Mouse (Mus musculus) granulocyte monocyte progenitor cell, adult 5-6 weeks (primary cell): Measurements from ENCODE around the gene C2cd5. TPM values are rescaled to one million over a fixed set of nuclear protein-coding genes. Genes with fewer than 3 reads are reported as not detected.
"Not testable (repeated sequence)": the region's sequence is repeated elsewhere in the genome, so short reads cannot be mapped to it uniquely, and the experiment has no call there.

Experiments used
- ATAC-seq: replicated peaks from 2 replicates; pipeline ENCODE4 v1.8.0; 2016; ENCODE audit warnings: mild to moderate bottlenecking, moderate TSS enrichment, inconsistent platforms; ENCODE audit not compliant: poor library complexity, severe bottlenecking
- total RNA-seq, 2 experiments: library from RNA; stranded (forward) in 1 of 2; stranded (reverse) in 1 of 2; fragments of 200-712, 200-1000 nt in 1 of 2; fragments of >200 nt in 1 of 2; fragmentation: Nextera tagmentation in 1 of 2; gene quantifications; 2 replicates each; pipeline ENCODE4 v1.2.3; 2014 to 2017

The C2cd5 gene
- 80.3 and 105 TPM in 2 replicates for total RNA-seq (2014; fragmentation: Nextera tagmentation)
- 50.8 and 51.8 TPM in 2 replicates for total RNA-seq (2017)

- peak; percentile 91 for ATAC-seq
These were observed at the start of gene C2cd5 for GRCm38 (mm10) chr6:143099681-143100382. Gene C2cd5, minus strand, starts transcription at chr6:143100141.

- peak; percentile 37 for ATAC-seq
These were observed 48.9 kb upstream of the C2cd5 start for GRCm38 (mm10) chr6:143148868-143149267.

- ATAC-seq = peak; percentile 88
These were observed 46.8 kb upstream of the C2cd5 start for GRCm38 (mm10) chr6:143146756-143147155.

- ATAC-seq = no peak
These were observed 45.1 kb upstream of the C2cd5 start for GRCm38 (mm10) chr6:143145051-143145450.

GRCm38 (mm10) chr6:143144556-143144955 is 44.6 kb upstream of the C2cd5 start:
- ATAC-seq = no peak

GRCm38 (mm10) chr6:143143775-143144273 is 43.9 kb upstream of the C2cd5 start:
- ATAC-seq = no peak

GRCm38 (mm10) chr6:143143321-143143720 is 43.4 kb upstream of the C2cd5 start:
- no peak for ATAC-seq

GRCm38 (mm10) chr6:143142861-143143260 is 42.9 kb upstream of the C2cd5 start:
- no peak for ATAC-seq

GRCm38 (mm10) chr6:143141624-143142592 is 42.0 kb upstream of the C2cd5 start:
- ATAC-seq = not testable (repeated sequence)

- no peak for ATAC-seq
These were observed 40.9 kb upstream of the C2cd5 start for GRCm38 (mm10) chr6:143140884-143141283.

GRCm38 (mm10) chr6:143139417-143139816 is 39.5 kb upstream of the C2cd5 start:
- peak; percentile 64 for ATAC-seq

GRCm38 (mm10) chr6:143137341-143137740 is 37.4 kb upstream of the C2cd5 start:
- no peak for ATAC-seq

- no peak for ATAC-seq
These were observed 36.7 kb upstream of the C2cd5 start for GRCm38 (mm10) chr6:143136688-143137087.

- ATAC-seq = no peak
These were observed 35.2 kb upstream of the C2cd5 start for GRCm38 (mm10) chr6:143135097-143135496.

GRCm38 (mm10) chr6:143133150-143133549 is 33.2 kb upstream of the C2cd5 start:
- no peak for ATAC-seq

- peak; percentile 33; the same call in 1 of the 2 replicates for ATAC-seq
These were observed 32.1 kb upstream of the C2cd5 start for GRCm38 (mm10) chr6:143131895-143132652.

GRCm38 (mm10) chr6:143130411-143130810 is 30.5 kb upstream of the C2cd5 start:
- ATAC-seq = peak; percentile 73

GRCm38 (mm10) chr6:143129952-143130351 is 30.0 kb upstream of the C2cd5 start:
- ATAC-seq = no peak

- no peak for ATAC-seq
These were observed 29.5 kb upstream of the C2cd5 start for GRCm38 (mm10) chr6:143129466-143129865.

- ATAC-seq = no peak
These were observed 25.8 kb upstream of the C2cd5 start for GRCm38 (mm10) chr6:143125721-143126120.
